Mouse (Mus musculus) erythroblast, embryonic 14.5 days (primary cell): ENCODE measurements around the gene Gigyf2.

Experiments
- GATA1 ChIP-seq: IDR thresholded peaks from 2 replicates; pipeline ENCODE4 v1.6.1; 2012; ENCODE audit warnings: low read length, inconsistent platforms, mixed read lengths
- TAL1 ChIP-seq: IDR thresholded peaks from 3 replicates; pipeline ENCODE4 v1.6.1; 2012; ENCODE audit warnings: low read length, inconsistent platforms, mixed read lengths

GRCm38 (mm10) chr1:87281599-87282412, 45.0 kb upstream of the Gigyf2 start:
- TF ChIP-seq GATA1 (no peak), TAL1 (no peak)
